Mouse (Mus musculus): ENCODE measurements around the gene Commd6.

The Commd6 gene

GRCm38 (mm10) chr14:101640153-101640843, at the start of gene Commd6:
Gene Commd6, minus strand, starts transcription at chr14:101640686.
- peak; percentile 97 for DNase-seq (ENCODE audit: low read depth, low spot score)

- no peak for DNase-seq (ENCODE audit: low read depth, low spot score)
Observed at GRCm38 (mm10) chr14:101688406-101688805, 47.9 kb upstream of the Commd6 start.

- DNase-seq (ENCODE audit: low read depth, low spot score): no peak
Observed at GRCm38 (mm10) chr14:101687696-101688095, 47.2 kb upstream of the Commd6 start.

- no peak for DNase-seq (ENCODE audit: low read depth, low spot score)
Observed at GRCm38 (mm10) chr14:101672226-101672625, 31.7 kb upstream of the Commd6 start.

GRCm38 (mm10) chr14:101668626-101669025, 28.1 kb upstream of the Commd6 start:
- no peak for DNase-seq (ENCODE audit: low read depth, low spot score)

- DNase-seq (ENCODE audit: low read depth, low spot score): peak; percentile 44
Observed at GRCm38 (mm10) chr14:101666536-101666935, 26.1 kb upstream of the Commd6 start.

GRCm38 (mm10) chr14:101666056-101666455, 25.6 kb upstream of the Commd6 start:
- no peak for DNase-seq (ENCODE audit: low read depth, low spot score)

- no peak for DNase-seq (ENCODE audit: low read depth, low spot score)
Observed at GRCm38 (mm10) chr14:101664274-101664673, 23.8 kb upstream of the Commd6 start.

- no peak for DNase-seq (ENCODE audit: low read depth, low spot score)
Observed at GRCm38 (mm10) chr14:101661654-101662412, 21.3 kb upstream of the Commd6 start.

- no peak for DNase-seq (ENCODE audit: low read depth, low spot score)
Observed at GRCm38 (mm10) chr14:101656307-101656706, 15.8 kb upstream of the Commd6 start.

GRCm38 (mm10) chr14:101654526-101654909, 14.0 kb upstream of the Commd6 start:
- DNase-seq (ENCODE audit: low read depth, low spot score): peak; percentile 29

- DNase-seq (ENCODE audit: low read depth, low spot score): peak; percentile 97
Observed at GRCm38 (mm10) chr14:101653581-101654525, 13.4 kb upstream of the Commd6 start, which contains the start of gene Uchl3. Gene Uchl3, plus strand, starts transcription at chr14:101653967.

GRCm38 (mm10) chr14:101652571-101652970, 12.1 kb upstream of the Commd6 start:
- peak; percentile 21 for DNase-seq (ENCODE audit: low read depth, low spot score)

GRCm38 (mm10) chr14:101650551-101650950, 10.1 kb upstream of the Commd6 start:
- DNase-seq (ENCODE audit: low read depth, low spot score): no peak

- DNase-seq (ENCODE audit: low read depth, low spot score): no peak
Observed at GRCm38 (mm10) chr14:101644948-101645347, 4.5 kb upstream of the Commd6 start.

- DNase-seq (ENCODE audit: low read depth, low spot score): no peak
Observed at GRCm38 (mm10) chr14:101637381-101637780, 3.1 kb downstream of the Commd6 start.

- DNase-seq (ENCODE audit: low read depth, low spot score): peak; percentile 25
Observed at GRCm38 (mm10) chr14:101635765-101636164, 4.7 kb downstream of the Commd6 start.

GRCm38 (mm10) chr14:101630548-101630947, 9.9 kb downstream of the Commd6 start:
- DNase-seq (ENCODE audit: low read depth, low spot score): no peak

- DNase-seq (ENCODE audit: low read depth, low spot score): peak; percentile 18
Observed at GRCm38 (mm10) chr14:101617680-101618079, 22.8 kb downstream of the Commd6 start.

GRCm38 (mm10) chr14:101616178-101616577, 24.3 kb downstream of the Commd6 start:
- DNase-seq (ENCODE audit: low read depth, low spot score): no peak

- peak; percentile 70 for DNase-seq (ENCODE audit: low read depth, low spot score)
Observed at GRCm38 (mm10) chr14:101613206-101613605, 27.3 kb downstream of the Commd6 start.

- DNase-seq (ENCODE audit: low read depth, low spot score): no peak
Observed at GRCm38 (mm10) chr14:101610701-101611100, 29.8 kb downstream of the Commd6 start.
